Mouse (Mus musculus) cerebellum, adult 2 months (tissue): ENCODE measurements at regions not wholly inside any gene's neighbourhood (a gene's known extent, or its start where the extent isn't known, plus 50 kb on each side); places are given as distances from the start of the nearest gene placed in this dataset.

Experiments used
- CTCF ChIP-seq: fragments of 200-500 bp; IDR thresholded peaks from 2 replicates; pipeline ENCODE4 v1.5.1; 2011; ENCODE audit warnings: low read depth, mild to moderate bottlenecking, control low read depth, low read length, moderate library complexity, borderline replicate concordance; ENCODE audit not compliant: insufficient read depth
- POLR2A ChIP-seq: fragments of 200-500 bp; IDR thresholded peaks from 2 replicates; pipeline ENCODE4 v1.6.1; 2011; ENCODE audit warnings: low read length, control low read depth, borderline replicate concordance; ENCODE audit not compliant: insufficient read depth

GRCm38 (mm10) chr4:68615706-68616397 lies 338.3 kb downstream of the Brinp1 start:
- TF ChIP-seq CTCF, result no peak
- no peak for TF ChIP-seq POLR2A
